Mouse (Mus musculus): ENCODE measurements around the gene Nmnat1. TPM values are rescaled to one million over a fixed set of nuclear protein-coding genes. Genes with fewer than 3 reads are reported as not detected.

Gene Nmnat1
- polyA plus RNA-seq (2014; fragmentation: Nextera tagmentation; extraction: Ambion mirVana): 13.4 and 14.8 TPM in 2 replicates

- peak within 1 kb of the TSS; percentile 84 for H3K9ac ChIP-seq (ENCODE audit: low read length)
- no peaks in the 10 kb centered on the region for H3K9me3 ChIP-seq (ENCODE audit: control insufficient read depth, low read length)
- peak within 1 kb of the TSS; percentile 76 to 91 for H3K4me3 ChIP-seq (ENCODE audit: control insufficient read depth in 1 of 2, insufficient read depth in 1 of 2, low read depth in 1 of 2, low read length in 2 of 2)
- H3K4me2 ChIP-seq (ENCODE audit: low read length): peak within 1 kb of the TSS; percentile 73
- H3K36me3 ChIP-seq (ENCODE audit: control insufficient read depth, insufficient read depth, low read length): peaks cover 38% of the 10 kb centered on the region
- ATAC-seq (ENCODE audit: insufficient number of reproducible peaks, insufficient read depth, low FRiP score, low read depth): peak; percentile 96
- H3K27me3 ChIP-seq (ENCODE audit: control insufficient read depth, insufficient read depth, low read length): no peaks in the 10 kb centered on the region
- H3K4me1 ChIP-seq (ENCODE audit: control insufficient read depth in 2 of 2, insufficient read depth in 2 of 2, low read length in 2 of 2): peaks cover 6 to 12% of the 10 kb centered on the region in 2 experiments
- under 1% methylated on average over 60 of the region's 60 CpGs for WGBS
- peak within 1 kb of the TSS; percentile 78 to 90 for H3K27ac ChIP-seq (replicated peaks in 1 of 2; ENCODE audit: control insufficient read depth in 1 of 2, insufficient read depth in 1 of 2, low read depth in 2 of 2, low read length in 2 of 2)
Measured at GRCm38 (mm10) chr4:149485053-149485824, at the start of gene Nmnat1, which contains the start of gene Lzic. Gene Nmnat1 (minus strand): TSS chr4:149485202. Gene Lzic (plus strand): TSS chr4:149485229.

GRCm38 (mm10) chr4:149529691-149530090 lies 44.7 kb upstream of the Nmnat1 start:
- Histone ChIP-seq H3K4me1 (ENCODE audit: control insufficient read depth in 2 of 2, insufficient read depth in 2 of 2, low read length in 2 of 2) (peaks cover 30 to 32% of the 10 kb centered on the region in 2 experiments), H3K27me3 (ENCODE audit: control insufficient read depth, insufficient read depth, low read length) (no peaks in the 10 kb centered on the region), H3K4me3 (ENCODE audit: control insufficient read depth in 1 of 2, insufficient read depth in 1 of 2, low read depth in 1 of 2, low read length in 2 of 2) (no peak overlapping the region), H3K9ac (ENCODE audit: low read length) (no peak overlapping the region), H3K36me3 (ENCODE audit: control insufficient read depth, insufficient read depth, low read length) (no peaks in the 10 kb centered on the region), H3K9me3 (ENCODE audit: control insufficient read depth, low read length) (no peaks in the 10 kb centered on the region), H3K4me2 (ENCODE audit: low read length) (no peak overlapping the region), H3K27ac (replicated peaks in 1 of 2; ENCODE audit: control insufficient read depth in 1 of 2, insufficient read depth in 1 of 2, low read depth in 2 of 2, low read length in 2 of 2) (peak overlapping the region; percentile 31 to 62)
- ATAC-seq (ENCODE audit: insufficient number of reproducible peaks, insufficient read depth, low FRiP score, low read depth): no peak
- 28% methylated on average over 6 of the region's 6 CpGs for WGBS

- Histone ChIP-seq H3K36me3 (ENCODE audit: control insufficient read depth, insufficient read depth, low read length) (no peaks in the 10 kb centered on the region), H3K9ac (ENCODE audit: low read length) (0 out of 2 replicates have a peak overlapping the region, but pooled peaks have one; percentile 4), H3K9me3 (ENCODE audit: control insufficient read depth, low read length) (no peaks in the 10 kb centered on the region), H3K27ac (replicated peaks in 1 of 2; ENCODE audit: control insufficient read depth in 1 of 2, insufficient read depth in 1 of 2, low read depth in 2 of 2, low read length in 2 of 2) (peak overlapping the region in 1 of 2 experiments; percentile 49; a peak in 3 of 4 replicates), H3K4me2 (ENCODE audit: low read length) (no peak overlapping the region), H3K4me3 (ENCODE audit: control insufficient read depth in 1 of 2, insufficient read depth in 1 of 2, low read depth in 1 of 2, low read length in 2 of 2) (no peak overlapping the region), H3K27me3 (ENCODE audit: control insufficient read depth, insufficient read depth, low read length) (no peaks in the 10 kb centered on the region), H3K4me1 (ENCODE audit: control insufficient read depth in 2 of 2, insufficient read depth in 2 of 2, low read length in 2 of 2) (peaks cover 38 to 51% of the 10 kb centered on the region in 2 experiments)
- 63% methylated on average over 15 of the region's 15 CpGs for WGBS
- 0 out of 2 replicates have a peak, but pooled peaks have one; percentile 16 for ATAC-seq (ENCODE audit: insufficient number of reproducible peaks, insufficient read depth, low FRiP score, low read depth)
Measured at GRCm38 (mm10) chr4:149527621-149528354, 42.8 kb upstream of the Nmnat1 start.

GRCm38 (mm10) chr4:149526330-149526729 lies 41.3 kb upstream of the Nmnat1 start:
- H3K4me1 ChIP-seq (ENCODE audit: control insufficient read depth in 2 of 2, insufficient read depth in 2 of 2, low read length in 2 of 2): peaks cover 40 to 56% of the 10 kb centered on the region in 2 experiments
- no peaks in the 10 kb centered on the region for H3K9me3 ChIP-seq (ENCODE audit: control insufficient read depth, low read length)
- ATAC-seq (ENCODE audit: insufficient number of reproducible peaks, insufficient read depth, low FRiP score, low read depth): no peak
- H3K4me2 ChIP-seq (ENCODE audit: low read length): no peak overlapping the region
- peak overlapping the region in 1 of 2 experiments; percentile 6; a peak in 1 of 4 replicates for H3K27ac ChIP-seq (replicated peaks in 1 of 2; ENCODE audit: control insufficient read depth in 1 of 2, insufficient read depth in 1 of 2, low read depth in 2 of 2, low read length in 2 of 2)
- no peak overlapping the region for H3K4me3 ChIP-seq (ENCODE audit: control insufficient read depth in 1 of 2, insufficient read depth in 1 of 2, low read depth in 1 of 2, low read length in 2 of 2)
- H3K27me3 ChIP-seq (ENCODE audit: control insufficient read depth, insufficient read depth, low read length): no peaks in the 10 kb centered on the region
- H3K36me3 ChIP-seq (ENCODE audit: control insufficient read depth, insufficient read depth, low read length): no peaks in the 10 kb centered on the region
- 0 out of 2 replicates have a peak overlapping the region, but pooled peaks have one; percentile 5 for H3K9ac ChIP-seq (ENCODE audit: low read length)
- 47% methylated on average over 7 of the region's 7 CpGs for WGBS

GRCm38 (mm10) chr4:149525811-149526210 lies 40.8 kb upstream of the Nmnat1 start:
- H3K4me3 ChIP-seq (ENCODE audit: control insufficient read depth in 1 of 2, insufficient read depth in 1 of 2, low read depth in 1 of 2, low read length in 2 of 2): no peak overlapping the region
- H3K4me2 ChIP-seq (ENCODE audit: low read length): no peak overlapping the region
- H3K27ac ChIP-seq (replicated peaks in 1 of 2; ENCODE audit: control insufficient read depth in 1 of 2, insufficient read depth in 1 of 2, low read depth in 2 of 2, low read length in 2 of 2): peak overlapping the region in 1 of 2 experiments; percentile 6; a peak in 1 of 4 replicates
- no peak overlapping the region for H3K9ac ChIP-seq (ENCODE audit: low read length)
- peaks cover 40 to 60% of the 10 kb centered on the region in 2 experiments for H3K4me1 ChIP-seq (ENCODE audit: control insufficient read depth in 2 of 2, insufficient read depth in 2 of 2, low read length in 2 of 2)
- 86% methylated on average over 5 of the region's 6 CpGs for WGBS
- no peaks in the 10 kb centered on the region for H3K36me3 ChIP-seq (ENCODE audit: control insufficient read depth, insufficient read depth, low read length)
- H3K9me3 ChIP-seq (ENCODE audit: control insufficient read depth, low read length): no peaks in the 10 kb centered on the region
- no peaks in the 10 kb centered on the region for H3K27me3 ChIP-seq (ENCODE audit: control insufficient read depth, insufficient read depth, low read length)
- ATAC-seq (ENCODE audit: insufficient number of reproducible peaks, insufficient read depth, low FRiP score, low read depth): no peak

- no peak for ATAC-seq (ENCODE audit: insufficient number of reproducible peaks, insufficient read depth, low FRiP score, low read depth)
- Histone ChIP-seq H3K9me3 (ENCODE audit: control insufficient read depth, low read length) (no peaks in the 10 kb centered on the region), H3K9ac (ENCODE audit: low read length) (peak overlapping the region; percentile 44), H3K36me3 (ENCODE audit: control insufficient read depth, insufficient read depth, low read length) (no peaks in the 10 kb centered on the region), H3K27ac (replicated peaks in 1 of 2; ENCODE audit: control insufficient read depth in 1 of 2, insufficient read depth in 1 of 2, low read depth in 2 of 2, low read length in 2 of 2) (peak overlapping the region; percentile 10 to 51; a peak in 2 of 4 replicates), H3K27me3 (ENCODE audit: control insufficient read depth, insufficient read depth, low read length) (no peaks in the 10 kb centered on the region), H3K4me1 (ENCODE audit: control insufficient read depth in 2 of 2, insufficient read depth in 2 of 2, low read length in 2 of 2) (peaks cover 40 to 57% of the 10 kb centered on the region in 2 experiments), H3K4me3 (ENCODE audit: control insufficient read depth in 1 of 2, insufficient read depth in 1 of 2, low read depth in 1 of 2, low read length in 2 of 2) (no peak overlapping the region), H3K4me2 (ENCODE audit: low read length) (no peak overlapping the region)
- WGBS: 80% methylated on average over 4 of the region's 4 CpGs
Measured at GRCm38 (mm10) chr4:149525170-149525569, 40.2 kb upstream of the Nmnat1 start.

- H3K27me3 ChIP-seq (ENCODE audit: control insufficient read depth, insufficient read depth, low read length): no peaks in the 10 kb centered on the region
- no peak overlapping the region for H3K4me2 ChIP-seq (ENCODE audit: low read length)
- WGBS: 80% methylated on average over 6 of the region's 6 CpGs
- no peak overlapping the region for H3K9ac ChIP-seq (ENCODE audit: low read length)
- no peak for ATAC-seq (ENCODE audit: insufficient number of reproducible peaks, insufficient read depth, low FRiP score, low read depth)
- no peak overlapping the region for H3K27ac ChIP-seq (replicated peaks in 1 of 2; ENCODE audit: control insufficient read depth in 1 of 2, insufficient read depth in 1 of 2, low read depth in 2 of 2, low read length in 2 of 2)
- H3K36me3 ChIP-seq (ENCODE audit: control insufficient read depth, insufficient read depth, low read length): no peaks in the 10 kb centered on the region
- H3K4me3 ChIP-seq (ENCODE audit: control insufficient read depth in 1 of 2, insufficient read depth in 1 of 2, low read depth in 1 of 2, low read length in 2 of 2): no peak overlapping the region
- no peaks in the 10 kb centered on the region for H3K9me3 ChIP-seq (ENCODE audit: control insufficient read depth, low read length)
- peaks cover 31 to 47% of the 10 kb centered on the region in 2 experiments for H3K4me1 ChIP-seq (ENCODE audit: control insufficient read depth in 2 of 2, insufficient read depth in 2 of 2, low read length in 2 of 2)
Measured at GRCm38 (mm10) chr4:149523961-149524360, 39.0 kb upstream of the Nmnat1 start.

Data from heart, embryonic 14.5 days (tissue).